Mouse (Mus musculus): ENCODE results near the gene Shc1.

Gene Shc1

DNA sequence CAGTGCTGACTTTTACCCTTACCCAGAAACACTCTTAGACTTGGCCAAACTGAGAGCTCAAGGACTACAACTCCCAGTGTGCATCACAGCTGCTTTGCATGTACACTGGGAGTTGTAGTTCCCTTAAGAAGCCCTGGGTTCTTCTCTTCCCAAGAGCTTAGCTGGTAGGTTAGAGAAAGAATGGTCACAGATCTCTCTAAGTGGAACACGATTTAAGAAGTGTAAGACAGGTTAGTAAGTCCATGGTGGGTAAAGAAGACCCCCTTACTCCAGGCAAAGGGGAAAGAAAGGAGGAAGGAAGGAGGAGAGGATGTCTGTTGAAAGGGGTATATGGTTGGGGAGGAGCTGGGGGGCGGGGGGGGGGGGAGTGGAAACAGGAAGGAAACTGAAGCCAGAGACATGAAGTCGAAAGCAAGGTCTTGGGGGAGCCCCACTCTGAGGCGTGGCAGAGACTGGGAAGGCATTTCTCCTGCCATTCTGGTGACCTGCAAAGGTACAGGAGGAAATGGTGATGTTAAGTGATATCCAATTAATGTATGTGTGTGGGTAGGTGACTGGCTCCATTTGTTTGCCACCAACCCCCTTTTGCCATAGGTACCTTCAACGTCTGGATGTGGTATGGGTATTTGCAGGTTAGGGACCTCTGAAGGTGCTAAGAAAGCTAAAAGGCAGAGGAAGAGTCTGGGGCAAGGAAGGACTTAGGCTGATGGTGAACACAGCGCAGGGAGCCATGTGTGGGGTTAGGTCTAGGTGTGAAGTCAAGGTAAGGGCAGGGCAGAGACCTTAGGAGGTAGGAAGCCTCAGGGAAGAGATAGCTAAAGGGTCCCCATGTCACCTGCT is 29.1 kb upstream of the Shc1 start:
- in situ Hi-C loops (cut with MboI; ENCODE audit: unreplicated experiment in 2 of 2), result no loop called here

- in situ Hi-C loops (cut with MboI; ENCODE audit: unreplicated experiment in 2 of 2), result no loop called here
These were observed 28.1 kb upstream of the Shc1 start for GRCm38 (mm10) chr3:89390111-89390515.

- in situ Hi-C loops (cut with MboI; ENCODE audit: unreplicated experiment in 2 of 2), result no loop called here
These were observed 27.3 kb upstream of the Shc1 start for GRCm38 (mm10) chr3:89390699-89391662.

- in situ Hi-C loops (cut with MboI; ENCODE audit: unreplicated experiment in 2 of 2), result no loop called here
These were observed 26.4 kb upstream of the Shc1 start for GRCm38 (mm10) chr3:89391663-89392511.

- in situ Hi-C loops (cut with MboI; ENCODE audit: unreplicated experiment in 2 of 2), result no loop called here
These were observed 25.4 kb upstream of the Shc1 start for GRCm38 (mm10) chr3:89392871-89393311.

GRCm38 (mm10) chr3:89393605-89394004 is 24.6 kb upstream of the Shc1 start:
- in situ Hi-C loops (cut with MboI; ENCODE audit: unreplicated experiment in 2 of 2), result no loop called here

- in situ Hi-C loops (cut with MboI; ENCODE audit: unreplicated experiment in 2 of 2), result no loop called here
These were observed 24.0 kb upstream of the Shc1 start, which contains the start of gene Zbtb7b for GRCm38 (mm10) chr3:89394006-89394893. Zbtb7b (minus strand) TSS chr3:89394776.

DNA sequence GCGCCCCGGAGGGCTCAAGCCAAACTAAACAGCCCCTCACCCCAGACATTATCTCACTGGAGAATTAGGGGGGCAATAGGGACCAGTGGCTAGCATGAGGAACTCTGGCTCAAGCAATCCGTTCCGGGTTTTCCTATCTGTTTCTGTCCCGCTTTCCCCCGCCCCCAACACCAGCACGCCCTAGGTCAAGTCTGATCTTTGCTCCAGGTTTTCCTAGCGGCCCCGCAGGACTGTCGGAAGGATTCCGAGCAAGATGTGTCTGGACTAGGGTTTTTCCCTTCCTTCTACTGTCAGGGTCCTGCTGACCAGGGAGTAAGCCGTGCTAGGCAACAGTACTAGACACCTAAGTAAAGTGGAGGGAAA is 23.4 kb upstream of the Shc1 start:
- in situ Hi-C loops (cut with MboI; ENCODE audit: unreplicated experiment in 2 of 2), result loop anchor here in 1 of 2 experiments (5.0 kb wide), 1 partner anchor 62 kb away; no protein-coding TSS in a partner anchor

DNA sequence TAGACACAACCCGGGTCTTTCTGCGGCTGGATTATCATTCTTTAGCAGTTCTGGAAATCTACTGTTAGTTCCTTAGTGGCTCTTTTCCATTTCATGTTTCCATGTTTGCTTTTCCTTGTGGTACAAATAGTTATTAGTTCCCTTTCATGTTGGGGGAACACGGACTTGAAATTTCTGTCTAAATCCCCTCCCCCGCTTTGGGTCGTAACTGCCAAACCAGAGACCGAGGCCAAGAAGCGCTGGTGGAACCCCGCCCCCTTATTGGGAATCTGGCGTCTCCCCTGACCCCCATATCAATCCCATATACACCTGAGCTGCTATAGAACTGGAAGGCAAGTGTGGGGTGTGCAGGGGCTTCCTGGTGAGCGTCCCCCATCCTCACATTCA is 22.8 kb upstream of the Shc1 start:
- in situ Hi-C loops (cut with MboI; ENCODE audit: unreplicated experiment in 2 of 2), result loop anchor here in 1 of 2 experiments (5.0 kb wide), 1 partner anchor 62 kb away; no protein-coding TSS in a partner anchor

- in situ Hi-C loops (cut with MboI; ENCODE audit: unreplicated experiment in 2 of 2), result loop anchor here in 1 of 2 experiments (5.0 kb wide), 1 partner anchor 61 kb away; no protein-coding TSS in a partner anchor
These were observed 22.2 kb upstream of the Shc1 start for GRCm38 (mm10) chr3:89395806-89396653.

DNA sequence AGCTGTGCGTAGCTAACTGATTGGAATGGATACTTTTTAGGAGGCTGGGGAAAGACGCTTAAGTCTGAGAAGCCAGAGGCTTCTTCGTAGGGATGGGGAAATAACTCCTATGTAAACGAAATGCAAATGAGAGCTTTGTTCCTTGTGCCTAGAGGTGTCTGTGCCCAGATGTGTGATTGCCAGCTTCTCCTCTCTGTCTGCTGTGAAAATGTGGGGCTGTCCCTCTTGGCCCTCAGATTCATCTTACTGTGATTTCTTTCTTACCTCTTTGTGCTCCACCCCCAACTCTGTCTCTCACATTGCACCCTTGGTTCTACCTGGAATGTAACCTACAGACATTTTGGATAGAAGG is 21.6 kb upstream of the Shc1 start:
- in situ Hi-C loops (cut with MboI; ENCODE audit: unreplicated experiment in 2 of 2), result loop anchor here in 1 of 2 experiments (5.0 kb wide), 1 partner anchor 61 kb away; no protein-coding TSS in a partner anchor

GRCm38 (mm10) chr3:89401329-89401728 is 16.9 kb upstream of the Shc1 start:
- in situ Hi-C loops (cut with MboI; ENCODE audit: unreplicated experiment in 2 of 2), result loop anchor here in 1 of 2 experiments (5.0 kb wide), 1 partner anchor 36 kb away; the partner anchor contains the start of gene Pbxip1

GRCm38 (mm10) chr3:89402693-89403092 is 15.6 kb upstream of the Shc1 start, which contains the start of gene Lenep:
Lenep (minus strand) TSS chr3:89402793.
- in situ Hi-C loops (cut with MboI; ENCODE audit: unreplicated experiment in 2 of 2), result loop anchor here in 1 of 2 experiments (5.0 kb wide), 1 partner anchor 35 kb away; the partner anchor contains the start of gene Pbxip1

DNA sequence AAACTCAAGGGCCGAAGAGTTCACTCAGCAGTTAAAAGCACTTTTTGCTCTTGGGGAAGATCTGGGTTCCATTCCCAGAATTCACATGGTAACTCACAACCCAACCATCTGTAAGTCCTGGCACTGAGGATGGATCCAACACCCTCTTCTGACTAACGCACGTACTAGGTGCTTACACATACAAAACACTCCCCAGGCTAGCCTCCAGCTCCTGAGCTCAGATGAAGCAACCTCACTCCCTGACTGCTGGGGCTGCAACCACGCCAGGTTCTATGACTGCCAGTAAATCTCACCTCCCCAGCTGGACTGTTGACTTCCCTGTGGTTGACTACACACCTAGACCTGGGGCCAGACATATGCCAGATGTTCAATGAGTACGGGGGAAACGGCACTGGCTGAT is 11.4 kb upstream of the Shc1 start:
- in situ Hi-C loops (cut with MboI; ENCODE audit: unreplicated experiment in 2 of 2), result no loop called here

GRCm38 (mm10) chr3:89408448-89408847 is 9.8 kb upstream of the Shc1 start:
- in situ Hi-C loops (cut with MboI; ENCODE audit: unreplicated experiment in 2 of 2), result no loop called here

- in situ Hi-C loops (cut with MboI; ENCODE audit: unreplicated experiment in 2 of 2), result no loop called here
These were observed 8.5 kb upstream of the Shc1 start for GRCm38 (mm10) chr3:89409701-89410100.

GRCm38 (mm10) chr3:89410864-89411263 is 7.4 kb upstream of the Shc1 start:
- in situ Hi-C loops (cut with MboI; ENCODE audit: unreplicated experiment in 2 of 2), result no loop called here
